In the genomic region with DNA sequence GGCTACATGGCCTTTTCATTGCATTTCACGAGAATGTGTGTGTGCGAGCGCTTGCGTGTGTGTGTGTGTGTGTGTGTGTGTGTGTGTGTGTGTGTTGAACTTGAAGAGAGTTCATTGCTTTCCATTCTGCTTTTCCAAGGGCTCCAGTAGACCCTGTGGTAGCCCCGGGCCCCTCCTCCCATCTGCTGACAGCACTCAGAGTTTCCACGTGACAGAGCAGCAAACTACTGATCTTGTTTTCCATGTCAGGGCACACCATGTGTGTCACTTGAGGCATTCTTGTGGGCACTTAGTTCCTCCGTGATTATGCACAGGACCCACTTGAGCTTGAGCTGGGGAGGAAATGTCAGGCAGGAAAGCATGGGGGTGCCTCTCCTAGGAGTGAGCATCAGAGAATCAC, we compare ENCODE assay signal across 8 mouse cellular contexts.
A peak's percentile ranks its signal among the peaks of the same experiment; 100 is the strongest.
DNase-seq lines count a peak whose midpoint lies in the region; ATAC-seq and TF ChIP-seq lines count a peak whose summit lies in the region.
"Had no signal": no experiment of that assay in that cellular context is flagged by ENCODE, and none has a peak within 500 bp of the region (broad histone marks: within the 10 kb centered on the region; RNA-seq: fewer than 3 reads in every experiment).

No protein-coding gene starts in this region.

- TF ChIP-seq CTCF in left cerebral cortex, adult 2 months (IDR thresholded peaks at IDR 0.05), result no peak

- no peaks in the 10 kb centered on the region for H3K9me3 ChIP-seq in embryonic facial prominence, embryonic 13.5 days

- H3K27me3 ChIP-seq in embryonic facial prominence, embryonic 13.5 days, result no peaks in the 10 kb centered on the region

- intact Hi-C loops in left cerebral cortex, postnatal 4 days (cut with DNase I), result no loop called here
- intact Hi-C loops in left cerebral cortex, adult 2 months (cut with DNase I), result no loop called here

- H3K4me1 ChIP-seq in embryonic facial prominence, embryonic 13.5 days, result peaks cover 67% of the 10 kb centered on the region

- no peak overlapping the region for H3K4me2 ChIP-seq in embryonic facial prominence, embryonic 13.5 days

- 38% methylated on average over 7 of the region's 7 CpGs for WGBS in embryonic facial prominence, embryonic 13.5 days

- no peak overlapping the region for H3K9ac ChIP-seq in embryonic facial prominence, embryonic 13.5 days

- ATAC-seq in embryonic facial prominence, embryonic 13.5 days (ENCODE audit: insufficient number of reproducible peaks, insufficient read depth, low FRiP score, low TSS enrichment, low read depth), result peak; percentile 63; the same call in 1 of the 2 replicates
- ATAC-seq: intestine, embryonic 16.5 days had no signal

- no peak overlapping the region for H3K4me3 ChIP-seq in left cerebral cortex, adult 2 months
- no peak overlapping the region for H3K4me3 ChIP-seq in embryonic facial prominence, embryonic 13.5 days

- H3K36me3 ChIP-seq in embryonic facial prominence, embryonic 13.5 days, result no peaks in the 10 kb centered on the region

- DNase-seq in left cerebral cortex, postnatal 4 days, result peak; percentile 63
- no peak for DNase-seq in left cerebral cortex, adult 2 months (ENCODE audit: extremely low spot score in 1 of 2, low spot score in 2 of 2)
- DNase-seq in kidney, postnatal 14 days, result peak; percentile 67
- DNase-seq in naive thymus-derived CD4-positive, alpha-beta T cell, adult 2 months (ENCODE audit: low read depth), result peak; percentile 70
- DNase-seq in urinary bladder, postnatal 10 days (ENCODE audit: low spot score), result no peak
- DNase-seq in ovary, postnatal 36 days (ENCODE audit: low spot score), result no peak

- H3K27ac ChIP-seq in left cerebral cortex, adult 2 months, result no peak overlapping the region
- no peak overlapping the region for H3K27ac ChIP-seq in embryonic facial prominence, embryonic 13.5 days

Comparison
In these comparisons a context has a peak if more than half of its experiments do, and no peak if none do; other contexts are left out.
1. DNase-seq: peak in left cerebral cortex, postnatal 4 days (single experiment), kidney, postnatal 14 days (single experiment) and naive thymus-derived CD4-positive, alpha-beta T cell, adult 2 months (single experiment); none in left cerebral cortex, adult 2 months (0 of 2), urinary bladder, postnatal 10 days (single experiment) and ovary, postnatal 36 days (single experiment).